Mouse (Mus musculus): Measurements from ENCODE around the gene Prnd. TPM values are rescaled to one million over a fixed set of nuclear protein-coding genes. Genes with fewer than 3 reads are reported as not detected.
A peak's percentile ranks its signal among the peaks of the same experiment; 100 is the strongest.

Gene Prnd
- polyA plus RNA-seq, 1 experiment from 2014 or later, result 9.5 TPM

GRCm38 (mm10) chr2:131992487-131992886 lies 41.8 kb downstream of the Prnd start:
- no peak for ATAC-seq (ENCODE audit: low FRiP score)
- WGBS, result 96% methylated on average over 2 of the region's 2 CpGs

GRCm38 (mm10) chr2:131993151-131993550 lies 42.5 kb downstream of the Prnd start:
- 83% methylated on average over 4 of the region's 4 CpGs for WGBS
- Histone ChIP-seq H3K9ac (replicated peaks) (no peak overlapping the region), H3K9me3 (replicated peaks) (no peaks in the 10 kb centered on the region), H3K36me3 (peaks cover 30% of the 10 kb centered on the region), H3K4me1 (peaks cover 8% of the 10 kb centered on the region; the same call in 1 of the 2 replicates), H3K27ac (replicated peaks) (no peak overlapping the region), H3K27me3 (replicated peaks) (no peaks in the 10 kb centered on the region), H3K4me2 (no peak overlapping the region), H3K4me3 (replicated peaks) (no peak overlapping the region)
- no peak for ATAC-seq (ENCODE audit: low FRiP score)

More at GRCm38 (mm10) chr2:131992487-131992886, 41.8 kb downstream of the Prnd start:
- H3K4me3 ChIP-seq (replicated peaks), result no peak overlapping the region
- H3K27ac ChIP-seq (replicated peaks), result no peak overlapping the region
- H3K36me3 ChIP-seq, result peaks cover 23% of the 10 kb centered on the region
- no peaks in the 10 kb centered on the region for H3K9me3 ChIP-seq (replicated peaks)
- no peaks in the 10 kb centered on the region for H3K27me3 ChIP-seq (replicated peaks)
- H3K9ac ChIP-seq (replicated peaks), result no peak overlapping the region
- H3K4me1 ChIP-seq, result peaks cover 8% of the 10 kb centered on the region; the same call in 1 of the 2 replicates
- H3K4me2 ChIP-seq, result no peak overlapping the region

- Histone ChIP-seq H3K4me2 (no peak overlapping the region), H3K27ac (replicated peaks) (no peak overlapping the region), H3K27me3 (replicated peaks) (no peaks in the 10 kb centered on the region), H3K36me3 (peaks cover 33% of the 10 kb centered on the region), H3K4me1 (peaks cover 8% of the 10 kb centered on the region; the same call in 1 of the 2 replicates), H3K9ac (replicated peaks) (no peak overlapping the region), H3K9me3 (replicated peaks) (no peaks in the 10 kb centered on the region), H3K4me3 (replicated peaks) (no peak overlapping the region)
- peak; percentile 35; the same call in 1 of the 2 replicates for ATAC-seq (ENCODE audit: low FRiP score)
- WGBS, result 43% methylated on average over 14 of the region's 14 CpGs
Observed at GRCm38 (mm10) chr2:131993563-131994088, 43.0 kb downstream of the Prnd start.

GRCm38 (mm10) chr2:131994971-131995370 lies 44.3 kb downstream of the Prnd start:
- WGBS, result 98% methylated on average over 6 of the region's 6 CpGs

GRCm38 (mm10) chr2:131995742-131996141 lies 45.1 kb downstream of the Prnd start:
- ATAC-seq (ENCODE audit: low FRiP score), result no peak
- Histone ChIP-seq H3K36me3 (peaks cover 42% of the 10 kb centered on the region), H3K27ac (replicated peaks) (no peak overlapping the region), H3K4me1 (peaks cover 8% of the 10 kb centered on the region; the same call in 1 of the 2 replicates), H3K9me3 (replicated peaks) (no peaks in the 10 kb centered on the region), H3K27me3 (replicated peaks) (no peaks in the 10 kb centered on the region), H3K4me3 (replicated peaks) (no peak overlapping the region), H3K4me2 (no peak overlapping the region), H3K9ac (replicated peaks) (no peak overlapping the region)
- WGBS, result 88% methylated on average over 12 of the region's 12 CpGs

More at GRCm38 (mm10) chr2:131994971-131995370, 44.3 kb downstream of the Prnd start:
- no peaks in the 10 kb centered on the region for H3K9me3 ChIP-seq (replicated peaks)
- no peak overlapping the region; the same call in 1 of the 2 replicates for H3K27ac ChIP-seq (replicated peaks)
- ATAC-seq (ENCODE audit: low FRiP score), result no peak
- no peak overlapping the region for H3K4me2 ChIP-seq
- H3K9ac ChIP-seq (replicated peaks), result no peak overlapping the region
- no peak overlapping the region for H3K4me3 ChIP-seq (replicated peaks)
- H3K36me3 ChIP-seq, result peaks cover 41% of the 10 kb centered on the region
- peaks cover 8% of the 10 kb centered on the region; the same call in 1 of the 2 replicates for H3K4me1 ChIP-seq
- H3K27me3 ChIP-seq (replicated peaks), result no peaks in the 10 kb centered on the region

- WGBS, result 90% methylated on average over 7 of the region's 7 CpGs
- no peak for ATAC-seq (ENCODE audit: low FRiP score)
- H3K4me1 ChIP-seq, result peaks cover 8% of the 10 kb centered on the region; the same call in 1 of the 2 replicates
Observed at GRCm38 (mm10) chr2:131996369-131996768, 45.7 kb downstream of the Prnd start.

GRCm38 (mm10) chr2:131997356-131997755 lies 46.7 kb downstream of the Prnd start:
- no peak for ATAC-seq (ENCODE audit: low FRiP score)
- Histone ChIP-seq H3K27ac (replicated peaks) (no peak overlapping the region), H3K9ac (replicated peaks) (no peak overlapping the region), H3K4me3 (replicated peaks) (no peak overlapping the region), H3K27me3 (replicated peaks) (no peaks in the 10 kb centered on the region), H3K4me2 (no peak overlapping the region), H3K4me1 (peaks cover 8% of the 10 kb centered on the region; the same call in 1 of the 2 replicates), H3K36me3 (peaks cover 47% of the 10 kb centered on the region), H3K9me3 (replicated peaks) (no peaks in the 10 kb centered on the region)
- WGBS, result 37% methylated on average over 5 of the region's 5 CpGs

More at GRCm38 (mm10) chr2:131996369-131996768, 45.7 kb downstream of the Prnd start:
- no peak overlapping the region for H3K4me2 ChIP-seq
- no peak overlapping the region for H3K9ac ChIP-seq (replicated peaks)
- no peak overlapping the region for H3K27ac ChIP-seq (replicated peaks)
- no peaks in the 10 kb centered on the region for H3K9me3 ChIP-seq (replicated peaks)
- H3K4me3 ChIP-seq (replicated peaks), result no peak overlapping the region
- H3K36me3 ChIP-seq, result peaks cover 45% of the 10 kb centered on the region
- H3K27me3 ChIP-seq (replicated peaks), result no peaks in the 10 kb centered on the region

- no peak for ATAC-seq (ENCODE audit: low FRiP score)
- Histone ChIP-seq H3K9me3 (replicated peaks) (no peaks in the 10 kb centered on the region), H3K4me2 (no peak overlapping the region), H3K9ac (replicated peaks) (no peak overlapping the region), H3K27ac (replicated peaks) (no peak overlapping the region), H3K4me1 (no peaks in the 10 kb centered on the region), H3K27me3 (replicated peaks) (no peaks in the 10 kb centered on the region), H3K36me3 (peaks cover 52% of the 10 kb centered on the region), H3K4me3 (replicated peaks) (no peak overlapping the region)
- 66% methylated on average over 13 of the region's 13 CpGs for WGBS
Observed at GRCm38 (mm10) chr2:132001696-132002334, 51.2 kb downstream of the Prnd start.

GRCm38 (mm10) chr2:132003916-132004315 lies 53.3 kb downstream of the Prnd start:
- H3K9me3 ChIP-seq (replicated peaks), result no peaks in the 10 kb centered on the region
- no peak overlapping the region for H3K4me2 ChIP-seq
- no peak for ATAC-seq (ENCODE audit: low FRiP score)
- H3K4me1 ChIP-seq, result no peaks in the 10 kb centered on the region
- H3K9ac ChIP-seq (replicated peaks), result no peak overlapping the region
- H3K27me3 ChIP-seq (replicated peaks), result no peaks in the 10 kb centered on the region
- no peak overlapping the region for H3K27ac ChIP-seq (replicated peaks)
- WGBS, result 85% methylated on average over 5 of the region's 5 CpGs
- no peak overlapping the region for H3K4me3 ChIP-seq (replicated peaks)
- peaks cover 52% of the 10 kb centered on the region for H3K36me3 ChIP-seq

- no peaks in the 10 kb centered on the region for H3K27me3 ChIP-seq (replicated peaks)
- no peaks in the 10 kb centered on the region for H3K9me3 ChIP-seq (replicated peaks)
- 87% methylated on average over 9 of the region's 9 CpGs for WGBS
- no peak overlapping the region for H3K27ac ChIP-seq (replicated peaks)
- no peaks in the 10 kb centered on the region for H3K4me1 ChIP-seq
- no peak overlapping the region for H3K9ac ChIP-seq (replicated peaks)
- ATAC-seq (ENCODE audit: low FRiP score), result no peak
- no peak overlapping the region for H3K4me2 ChIP-seq
- peaks cover 51% of the 10 kb centered on the region for H3K36me3 ChIP-seq
- no peak overlapping the region for H3K4me3 ChIP-seq (replicated peaks)
Observed at GRCm38 (mm10) chr2:132004495-132005136, 54.0 kb downstream of the Prnd start.

- Histone ChIP-seq H3K4me1 (no peaks in the 10 kb centered on the region), H3K27ac (replicated peaks) (no peak overlapping the region), H3K36me3 (peaks cover 53% of the 10 kb centered on the region), H3K4me2 (no peak overlapping the region), H3K4me3 (replicated peaks) (no peak overlapping the region), H3K9me3 (replicated peaks) (no peaks in the 10 kb centered on the region), H3K9ac (replicated peaks) (no peak overlapping the region), H3K27me3 (replicated peaks) (no peaks in the 10 kb centered on the region)
- ATAC-seq (ENCODE audit: low FRiP score), result no peak
- 90% methylated on average over 4 of the region's 4 CpGs for WGBS
Observed at GRCm38 (mm10) chr2:132005445-132005844, 54.8 kb downstream of the Prnd start.
